Mouse (Mus musculus) cerebellum, adult 18-20 months (tissue): ENCODE measurements around the gene Parpbp.

ENCODE experiments used
- DNase-seq, 2 experiments: peaks; one replicate each; pipeline ENCODE4 v3.0.0; 2021

The Parpbp gene

GRCm38 (mm10) chr10:88146707-88147477 is at the start of gene Parpbp, which contains the start of gene Nup37:
Parpbp (minus strand) TSS chr10:88146941.
Nup37 (plus strand) TSS chr10:88146992.
- DNase-seq = peak; percentile 82 to 86

GRCm38 (mm10) chr10:88167438-88168077 is 20.8 kb upstream of the Parpbp start:
- no peak for DNase-seq

- no peak for DNase-seq
These were observed 19.4 kb upstream of the Parpbp start for GRCm38 (mm10) chr10:88166158-88166557.

- no peak for DNase-seq
These were observed 15.9 kb upstream of the Parpbp start for GRCm38 (mm10) chr10:88162676-88163075.

GRCm38 (mm10) chr10:88162096-88162495 is 15.4 kb upstream of the Parpbp start:
- DNase-seq = no peak

- no peak for DNase-seq
These were observed 4.9 kb upstream of the Parpbp start for GRCm38 (mm10) chr10:88151658-88152057.

GRCm38 (mm10) chr10:88150381-88150780 is 3.6 kb upstream of the Parpbp start:
- DNase-seq = no peak

- no peak for DNase-seq
These were observed 554 bp downstream of the Parpbp start for GRCm38 (mm10) chr10:88146187-88146586.

- no peak for DNase-seq
These were observed 11.1 kb downstream of the Parpbp start for GRCm38 (mm10) chr10:88135630-88136029.

GRCm38 (mm10) chr10:88119721-88120120 is 27.0 kb downstream of the Parpbp start:
- DNase-seq = no peak

- no peak for DNase-seq
These were observed 33.5 kb downstream of the Parpbp start for GRCm38 (mm10) chr10:88113290-88113689.

GRCm38 (mm10) chr10:88106169-88106568 is 40.6 kb downstream of the Parpbp start:
- no peak for DNase-seq

- DNase-seq = no peak
These were observed 56.0 kb downstream of the Parpbp start, which contains the start of gene Pmch for GRCm38 (mm10) chr10:88090772-88091171. Pmch (plus strand) TSS chr10:88091072.

- no peak for DNase-seq
These were observed 79.4 kb downstream of the Parpbp start for GRCm38 (mm10) chr10:88067377-88067776.

GRCm38 (mm10) chr10:88064872-88065271 is 81.9 kb downstream of the Parpbp start:
- DNase-seq = no peak

- DNase-seq = no peak
These were observed 83.3 kb downstream of the Parpbp start for GRCm38 (mm10) chr10:88063436-88063835.

GRCm38 (mm10) chr10:88056950-88057649 is 89.6 kb downstream of the Parpbp start:
- no peak for DNase-seq

GRCm38 (mm10) chr10:88054233-88054985 is 92.3 kb downstream of the Parpbp start:
- DNase-seq = no peak

GRCm38 (mm10) chr10:88046098-88046771 is 100.5 kb downstream of the Parpbp start:
- DNase-seq = no peak

GRCm38 (mm10) chr10:88044297-88044696 is 102.4 kb downstream of the Parpbp start:
- no peak for DNase-seq
